Mouse (Mus musculus) limb, embryonic 13.5 days (tissue): Measurements from ENCODE around the gene Cep290. TPM values are rescaled to one million over a fixed set of nuclear protein-coding genes. Genes with fewer than 3 reads are reported as not detected.
A peak's percentile ranks its signal among the peaks of the same experiment; 100 is the strongest.

ENCODE experiments used
- ATAC-seq: fragments of 200-750 bp; cut with Nextera tagmentation; 2 replicates; pipeline ENCODE4 v1.8.0; 2017; ENCODE audit warnings: low read depth, moderate number of reproducible peaks, moderate TSS enrichment; ENCODE audit not compliant: low FRiP score
- H3K27ac ChIP-seq: fragments of 300-500 bp; sonication (generic); 2 replicates; pipeline ENCODE4 v1.5.1; 2015; ENCODE audit warnings: inconsistent platforms, mild to moderate bottlenecking, moderate library complexity
- H3K27me3 ChIP-seq: fragments of 300-500 bp; sonication (generic); 2 replicates; pipeline ENCODE4 v1.6.1; 2015; ENCODE audit warnings: mild to moderate bottlenecking, inconsistent platforms
- H3K36me3 ChIP-seq: fragments of 300-500 bp; sonication (generic); 2 replicates; pipeline ENCODE4 v1.6.1; 2015; ENCODE audit warnings: inconsistent platforms, mild to moderate bottlenecking, moderate library complexity
- H3K4me1 ChIP-seq: fragments of 300-500 bp; sonication (generic); 2 replicates; pipeline ENCODE4 v1.6.1; 2015; ENCODE audit warnings: inconsistent platforms
- H3K4me2 ChIP-seq: fragments of 300-500 bp; sonication (generic); replicated peaks from 2 replicates; pipeline ENCODE4 v1.6.1; 2015; ENCODE audit warnings: inconsistent platforms, mild to moderate bottlenecking, moderate library complexity
- H3K4me3 ChIP-seq: fragments of 300-500 bp; sonication (generic); 2 replicates; pipeline ENCODE4 v1.5.1; 2015; ENCODE audit warnings: moderate library complexity, mild to moderate bottlenecking, inconsistent platforms
- H3K9ac ChIP-seq: fragments of 300-500 bp; sonication (generic); 2 replicates; pipeline ENCODE4 v1.6.1; 2015; ENCODE audit warnings: mild to moderate bottlenecking, inconsistent platforms
- H3K9me3 ChIP-seq: fragments of 300-500 bp; sonication (generic); 2 replicates; pipeline ENCODE4 v1.6.1; 2016; ENCODE audit warnings: inconsistent platforms
- whole genome bisulfite sequencing: fragments of 180-500 bp; shearing (Covaris S2); methylation state at CpG from one replicate; pipeline ENCODE4 v1.1.7; 2015; 5-methylcytosine and 5-hydroxymethylcytosine counted together
- polyA plus RNA-seq: library from polyadenylated mRNA; unstranded; fragments of >200 nt; fragmentation: Nextera tagmentation; extraction: Ambion mirVana; gene quantifications from 2 replicates; pipeline ENCODE4 v1.2.1, GENCODE M21; 2015

The Cep290 gene
- polyA plus RNA-seq = 5.6 and 6.3 TPM in 2 replicates

GRCm38 (mm10) chr10:100487097-100487978, at the start of gene Cep290, which contains the start of gene Tmtc3:
Cep290 (plus strand) TSS chr10:100487558.
Tmtc3 (minus strand) TSS chr10:100487350.
- Histone ChIP-seq H3K4me1 (0 out of 2 replicates have a peak, but pooled peaks cover 4% of the 10 kb centered on the region), H3K4me3 (peak within 1 kb of the TSS; percentile 81), H3K27ac (peak within 1 kb of the TSS; percentile 75; the same call in 1 of the 2 replicates), H3K9me3 (no peaks in the 10 kb centered on the region), H3K4me2 (peak within 1 kb of the TSS; percentile 87), H3K27me3 (no peaks in the 10 kb centered on the region), H3K36me3 (no peaks in the 10 kb centered on the region; the same call in 1 of the 2 replicates), H3K9ac (peak within 1 kb of the TSS; percentile 81)
- peak; percentile 99 for ATAC-seq
- under 1% methylated on average over 63 of the region's 63 CpGs for WGBS

GRCm38 (mm10) chr10:100449394-100449793, 38.0 kb upstream of the Cep290 start:
- Histone ChIP-seq H3K27me3 (no peaks in the 10 kb centered on the region), H3K4me1 (no peaks in the 10 kb centered on the region), H3K4me2 (no peak overlapping the region), H3K9ac (no peak overlapping the region), H3K36me3 (peaks cover 18% of the 10 kb centered on the region), H3K27ac (no peak overlapping the region), H3K4me3 (no peak overlapping the region), H3K9me3 (no peaks in the 10 kb centered on the region)
- ATAC-seq = no peak

GRCm38 (mm10) chr10:100460515-100460914, 26.8 kb upstream of the Cep290 start:
- Histone ChIP-seq H3K36me3 (peaks cover 31% of the 10 kb centered on the region), H3K4me2 (no peak overlapping the region), H3K4me1 (no peaks in the 10 kb centered on the region), H3K27ac (no peak overlapping the region), H3K4me3 (no peak overlapping the region), H3K9ac (no peak overlapping the region), H3K27me3 (no peaks in the 10 kb centered on the region), H3K9me3 (no peaks in the 10 kb centered on the region)
- ATAC-seq = no peak

- WGBS = 52% methylated on average over 3 of the region's 3 CpGs
These were observed 12.3 kb upstream of the Cep290 start for GRCm38 (mm10) chr10:100475040-100475439.

GRCm38 (mm10) chr10:100479538-100479937, 7.8 kb upstream of the Cep290 start:
- Histone ChIP-seq H3K36me3 (peaks cover 14% of the 10 kb centered on the region), H3K9me3 (no peaks in the 10 kb centered on the region), H3K9ac (no peak overlapping the region), H3K27me3 (no peaks in the 10 kb centered on the region), H3K4me2 (no peak overlapping the region), H3K27ac (no peak overlapping the region), H3K4me1 (no peaks in the 10 kb centered on the region), H3K4me3 (no peak overlapping the region)
- ATAC-seq = no peak
- 76% methylated on average over 3 of the region's 3 CpGs for WGBS

More at GRCm38 (mm10) chr10:100475040-100475439, 12.3 kb upstream of the Cep290 start:
- no peak overlapping the region for H3K4me2 ChIP-seq
- H3K27ac ChIP-seq = no peak overlapping the region
- H3K36me3 ChIP-seq = peaks cover 29% of the 10 kb centered on the region
- no peak overlapping the region for H3K9ac ChIP-seq
- H3K9me3 ChIP-seq = no peaks in the 10 kb centered on the region
- no peak for ATAC-seq
- H3K27me3 ChIP-seq = no peaks in the 10 kb centered on the region
- no peaks in the 10 kb centered on the region for H3K4me1 ChIP-seq
- H3K4me3 ChIP-seq = no peak overlapping the region

GRCm38 (mm10) chr10:100486701-100487096, 659 bp upstream of the Cep290 start:
- Histone ChIP-seq H3K4me1 (0 out of 2 replicates have a peak, but pooled peaks cover 4% of the 10 kb centered on the region), H3K4me3 (peak overlapping the region; percentile 81), H3K27me3 (no peaks in the 10 kb centered on the region), H3K4me2 (peak overlapping the region; percentile 87), H3K9me3 (no peaks in the 10 kb centered on the region), H3K36me3 (no peaks in the 10 kb centered on the region; the same call in 1 of the 2 replicates), H3K27ac (peak overlapping the region; percentile 75; the same call in 1 of the 2 replicates), H3K9ac (peak overlapping the region; percentile 81)
- WGBS = under 1% methylated on average over 13 of the region's 13 CpGs
- ATAC-seq = peak; percentile 42

- Histone ChIP-seq H3K4me2 (no peak overlapping the region), H3K27ac (no peak overlapping the region), H3K9ac (no peak overlapping the region), H3K36me3 (peaks cover 15% of the 10 kb centered on the region), H3K4me3 (no peak overlapping the region), H3K9me3 (no peaks in the 10 kb centered on the region), H3K27me3 (no peaks in the 10 kb centered on the region), H3K4me1 (0 out of 2 replicates have a peak, but pooled peaks cover 4% of the 10 kb centered on the region)
- WGBS = 97% methylated on average over 7 of the region's 7 CpGs
- no peak for ATAC-seq
These were observed 4.6 kb downstream of the Cep290 start for GRCm38 (mm10) chr10:100491916-100492315.

GRCm38 (mm10) chr10:100498309-100498708, 11.0 kb downstream of the Cep290 start:
- no peaks in the 10 kb centered on the region for H3K4me1 ChIP-seq
- H3K9ac ChIP-seq = no peak overlapping the region
- ATAC-seq = no peak
- H3K27me3 ChIP-seq = no peaks in the 10 kb centered on the region
- peaks cover 35% of the 10 kb centered on the region for H3K36me3 ChIP-seq
- no peaks in the 10 kb centered on the region for H3K9me3 ChIP-seq
- no peak overlapping the region for H3K4me2 ChIP-seq
- H3K27ac ChIP-seq = no peak overlapping the region
- H3K4me3 ChIP-seq = no peak overlapping the region
- 78% methylated on average over 3 of the region's 3 CpGs for WGBS

- no peak overlapping the region for H3K4me3 ChIP-seq
- H3K4me1 ChIP-seq = no peaks in the 10 kb centered on the region
- no peaks in the 10 kb centered on the region for H3K27me3 ChIP-seq
- no peak overlapping the region for H3K4me2 ChIP-seq
- H3K36me3 ChIP-seq = peaks cover 20% of the 10 kb centered on the region
- no peak overlapping the region for H3K9ac ChIP-seq
- no peak overlapping the region for H3K27ac ChIP-seq
- H3K9me3 ChIP-seq = no peaks in the 10 kb centered on the region
- ATAC-seq = no peak
- 80% methylated on average over 1 of the region's 1 CpGs for WGBS
These were observed 20.8 kb downstream of the Cep290 start for GRCm38 (mm10) chr10:100508170-100508569.

- no peak overlapping the region for H3K27ac ChIP-seq
- no peak overlapping the region for H3K4me2 ChIP-seq
- H3K9me3 ChIP-seq = peaks cover 4% of the 10 kb centered on the region; the same call in 1 of the 2 replicates
- H3K9ac ChIP-seq = no peak overlapping the region
- H3K4me1 ChIP-seq = no peaks in the 10 kb centered on the region
- WGBS = 69% methylated on average over 4 of the region's 4 CpGs
- ATAC-seq = no peak
- no peak overlapping the region for H3K4me3 ChIP-seq
- peaks cover 24% of the 10 kb centered on the region for H3K36me3 ChIP-seq
- no peaks in the 10 kb centered on the region for H3K27me3 ChIP-seq
These were observed 34.3 kb downstream of the Cep290 start for GRCm38 (mm10) chr10:100521617-100522016.

- H3K4me3 ChIP-seq = no peak overlapping the region
- peaks cover 24% of the 10 kb centered on the region for H3K36me3 ChIP-seq
- no peaks in the 10 kb centered on the region for H3K4me1 ChIP-seq
- H3K4me2 ChIP-seq = no peak overlapping the region
- H3K9me3 ChIP-seq = peaks cover 4% of the 10 kb centered on the region; the same call in 1 of the 2 replicates
- no peak for ATAC-seq
- H3K27ac ChIP-seq = no peak overlapping the region
- 89% methylated on average over 9 of the region's 9 CpGs for WGBS
- no peaks in the 10 kb centered on the region for H3K27me3 ChIP-seq
- no peak overlapping the region for H3K9ac ChIP-seq
These were observed 35.0 kb downstream of the Cep290 start for GRCm38 (mm10) chr10:100522330-100522729.
